Mouse (Mus musculus) hindbrain, embryonic 12.5 days (tissue): ENCODE measurements around the gene Nup62. TPM values are rescaled to one million over a fixed set of nuclear protein-coding genes. Genes with fewer than 3 reads are reported as not detected.
"Not testable (repeated sequence)": the region's sequence is repeated elsewhere in the genome, so short reads cannot be mapped to it uniquely, and the experiment has no call there.

Source experiments
- ATAC-seq: fragments of 200-750 bp; cut with Nextera tagmentation; 2 replicates; pipeline ENCODE4 v1.8.0; 2017; ENCODE audit warnings: moderate TSS enrichment; ENCODE audit not compliant: low FRiP score
- H3K27ac ChIP-seq: fragments of 300-500 bp; sonication (generic); 2 replicates; pipeline ENCODE4 v1.5.1; 2016; ENCODE audit warnings: mild to moderate bottlenecking
- H3K27me3 ChIP-seq: fragments of 300-500 bp; sonication (generic); 2 replicates; pipeline ENCODE4 v1.6.1; 2016; ENCODE audit warnings: mild to moderate bottlenecking
- H3K36me3 ChIP-seq: fragments of 300-500 bp; sonication (generic); 2 replicates; pipeline ENCODE4 v1.6.1; 2016; ENCODE audit warnings: mild to moderate bottlenecking
- H3K4me1 ChIP-seq: fragments of 300-500 bp; sonication (generic); 2 replicates; pipeline ENCODE4 v1.6.1; 2016
- H3K4me2 ChIP-seq: fragments of 300-500 bp; sonication (generic); replicated peaks from 2 replicates; pipeline ENCODE4 v1.6.1; 2016; ENCODE audit warnings: mild to moderate bottlenecking
- H3K4me3 ChIP-seq: fragments of 300-500 bp; sonication (generic); 2 replicates; pipeline ENCODE4 v1.5.1; 2016; ENCODE audit warnings: mild to moderate bottlenecking
- H3K9ac ChIP-seq: fragments of 300-500 bp; sonication (generic); 2 replicates; pipeline ENCODE4 v1.6.1; 2016; ENCODE audit warnings: mild to moderate bottlenecking, moderate library complexity
- H3K9me3 ChIP-seq: fragments of 300-500 bp; sonication (generic); replicated peaks from 2 replicates; pipeline ENCODE4 v1.6.1; 2016; ENCODE audit warnings: mild to moderate bottlenecking
- WGBS: fragments of 180-500 bp; shearing (Covaris S2); methylation state at CpG from one replicate; pipeline ENCODE4 v1.1.7; 2016; 5-methylcytosine and 5-hydroxymethylcytosine counted together
- microRNA counts: library from miRNA; unstranded; fragments of <30 nt; microRNA quantifications from one replicate; lab custom pipeline; 2017
- microRNA-seq: library from miRNA; unstranded; fragments of <30 nt; microRNA quantifications from one replicate; pipeline ENCODE4, GENCODE M21; 2017
- polyA plus RNA-seq: library from polyadenylated mRNA; unstranded; fragments of >200 nt; fragmentation: Nextera tagmentation; extraction: Ambion mirVana; gene quantifications from 2 replicates; pipeline ENCODE4 v1.2.1, GENCODE M21; 2016

Nup62 gene
- polyA plus RNA-seq, 1 experiment from 2014 or later = 69.8 TPM

DNA sequence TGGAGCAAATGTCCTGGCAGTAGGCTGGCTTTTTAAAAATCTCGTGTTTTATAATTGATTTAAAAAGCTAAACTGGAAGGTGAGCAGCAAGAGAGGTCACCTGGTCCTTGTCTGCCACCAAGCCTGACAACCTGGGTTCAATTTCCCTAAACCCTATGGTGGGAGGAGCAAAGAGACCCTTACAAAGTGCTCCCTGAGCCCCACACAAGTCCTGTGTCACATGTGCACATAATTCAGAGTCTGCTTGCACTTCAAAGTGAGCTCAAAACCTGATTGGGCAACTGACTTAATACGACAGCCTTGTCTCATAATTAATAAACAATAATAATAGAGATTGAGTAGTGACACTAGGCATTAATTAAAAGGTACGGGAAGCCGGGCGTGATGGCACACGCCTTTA lies 54.7 kb downstream of the Nup62 start:
- H3K27me3 ChIP-seq = no peaks in the 10 kb centered on the region
- WGBS = 80% methylated on average over 6 of the region's 6 CpGs
- H3K27ac ChIP-seq = peak overlapping the region; percentile 100
- H3K4me3 ChIP-seq = peak overlapping the region; percentile 97
- ATAC-seq = no peak
- H3K4me1 ChIP-seq = peaks cover 41% of the 10 kb centered on the region
- peaks cover 18% of the 10 kb centered on the region for H3K36me3 ChIP-seq
- peak overlapping the region; percentile 36; the same call in 1 of the 2 replicates for H3K9ac ChIP-seq
- H3K4me2 ChIP-seq = peak overlapping the region; percentile 98
- H3K9me3 ChIP-seq = no peaks in the 10 kb centered on the region

DNA sequence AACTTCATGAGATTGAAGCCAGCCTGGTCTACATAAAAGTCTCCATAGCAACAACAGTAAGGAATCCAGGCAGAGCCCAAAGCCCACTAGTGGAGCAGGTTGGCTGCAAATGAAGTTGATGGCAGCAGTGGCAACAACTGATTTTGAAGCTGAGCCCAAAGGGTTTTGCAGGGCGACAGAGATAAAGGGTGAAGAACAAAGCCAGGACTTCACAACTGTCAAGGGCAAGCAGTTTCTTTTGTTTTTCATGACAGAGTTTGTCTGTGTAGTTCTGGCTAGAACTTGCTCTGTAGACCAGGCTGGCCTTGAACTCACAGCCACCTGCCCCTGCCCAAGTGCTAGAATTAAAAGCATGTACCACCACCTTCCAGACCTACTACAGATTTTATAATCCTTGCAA lies 55.3 kb downstream of the Nup62 start:
- WGBS = 38% methylated on average over 1 of the region's 1 CpGs

DNA sequence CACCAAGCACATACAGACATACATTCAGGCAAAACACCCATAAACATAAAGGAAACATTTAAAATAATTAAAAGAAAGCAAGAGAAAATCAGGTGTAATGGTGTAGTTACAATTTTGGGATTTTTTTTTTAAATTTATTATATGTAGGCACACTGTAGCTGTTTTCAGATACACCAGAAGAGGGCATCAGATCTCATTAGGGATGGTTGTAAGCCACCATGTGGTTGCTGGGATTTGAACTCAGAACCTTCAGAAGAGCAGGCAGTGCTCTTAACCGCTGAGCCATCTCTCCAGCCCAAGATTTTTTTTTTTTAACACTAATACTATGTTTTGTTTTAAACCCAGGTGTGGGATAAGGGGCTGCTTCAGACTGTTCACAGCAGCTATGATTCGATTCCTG lies 55.9 kb downstream of the Nup62 start:
- WGBS = 89% methylated on average over 2 of the region's 2 CpGs
- H3K9me3 ChIP-seq, H3K9ac ChIP-seq, H3K4me2 ChIP-seq, ATAC-seq, H3K27me3 ChIP-seq, H3K4me3 ChIP-seq: not testable (repeated sequence)
- Histone ChIP-seq H3K36me3 (peaks cover 17% of the 10 kb centered on the region), H3K4me1 (peaks cover 29% of the 10 kb centered on the region), H3K27ac (0 out of 2 replicates have a peak overlapping the region, but pooled peaks have one; percentile 40)

More for the DNA sequence above, 55.3 kb downstream of the Nup62 start:
- Histone ChIP-seq H3K9ac (no peak overlapping the region), H3K4me1 (peaks cover 35% of the 10 kb centered on the region), H3K27ac (peak overlapping the region; percentile 40), H3K36me3 (peaks cover 17% of the 10 kb centered on the region), H3K9me3 (no peaks in the 10 kb centered on the region), H3K4me2 (no peak overlapping the region), H3K4me3 (no peak overlapping the region), H3K27me3 (no peaks in the 10 kb centered on the region)
- ATAC-seq = no peak

- no peak for ATAC-seq
- Histone ChIP-seq H3K4me2 (no peak overlapping the region), H3K36me3 (peaks cover 75% of the 10 kb centered on the region), H3K27ac (no peak overlapping the region), H3K27me3 (no peaks in the 10 kb centered on the region), H3K9me3 (no peaks in the 10 kb centered on the region), H3K4me1 (no peaks in the 10 kb centered on the region), H3K9ac (no peak overlapping the region), H3K4me3 (no peak overlapping the region)
- 89% methylated on average over 14 of the region's 14 CpGs for WGBS
These were observed 61.9 kb downstream of the Nup62 start for GRCm38 (mm10) chr7:44877833-44878232.

MicroRNAs encoded within 50 kb of the gene (microRNA counts, 519-probe panel; counts per million panel counts)
- microRNA mmu-miR-707 (lab: Ali Mortazavi, UCI) = 470 counts per million, percentile 58 among the panel's probes with 10 or more counts

Small RNA genes lying within 50 kb of the gene (microRNA-seq; reads per million reads assigned to microRNA genes)
- gene Mir707 = not detected

Other genes starting within 250 kb of the Nup62 start
- gene Napsa, start 243.7 kb upstream of the Nup62 start, polyA plus RNA-seq = 0.87 and 1.2 TPM in 2 replicates
- 3.4 and 3.8 TPM in 2 replicates for gene Kcnc3, start 225.4 kb upstream of the Nup62 start, polyA plus RNA-seq
- 3.9 and 4.3 TPM in 2 replicates for gene Myh14, start 145.2 kb upstream of the Nup62 start, polyA plus RNA-seq
- not detected in 2 replicates for gene Izumo2, start 107.3 kb upstream of the Nup62 start, polyA plus RNA-seq
- 32.7 and 34.0 TPM in 2 replicates for gene Vrk3, start 67.7 kb upstream of the Nup62 start, polyA plus RNA-seq
- 2.3 and 2.8 TPM in 2 replicates for gene Zfp473, start 65.0 kb upstream of the Nup62 start, polyA plus RNA-seq
- 1.8 and 2.5 TPM in 2 replicates for gene Il4i1, start 299 bp downstream of the Nup62 start, polyA plus RNA-seq
- 3.9 and 4.6 TPM in 2 replicates for gene Atf5, start 570 bp downstream of the Nup62 start, polyA plus RNA-seq
- 99.3 and 101 TPM in 2 replicates for gene Akt1s1, start 32.9 kb downstream of the Nup62 start, polyA plus RNA-seq
- gene Tbc1d17, start 33.0 kb downstream of the Nup62 start, polyA plus RNA-seq = 103 and 110 TPM in 2 replicates
- gene Pnkp, start 41.1 kb downstream of the Nup62 start, polyA plus RNA-seq = 34.7 and 35.1 TPM in 2 replicates
- gene Ptov1, start 53.7 kb downstream of the Nup62 start, polyA plus RNA-seq = 606 and 662 TPM in 2 replicates
- 153 and 155 TPM in 2 replicates for gene Med25, start 76.6 kb downstream of the Nup62 start, polyA plus RNA-seq
- gene Fuz, start 80.0 kb downstream of the Nup62 start, polyA plus RNA-seq = 19.1 and 22.7 TPM in 2 replicates
- 103 and 107 TPM in 2 replicates for gene Ap2a1, start 113.4 kb downstream of the Nup62 start, polyA plus RNA-seq
- not detected in 2 replicates for gene Tsks, start 127.1 kb downstream of the Nup62 start, polyA plus RNA-seq
- 42.8 and 44.2 TPM in 2 replicates for gene Cpt1c, start 158.8 kb downstream of the Nup62 start, polyA plus RNA-seq
- gene Prmt1, start 170.5 kb downstream of the Nup62 start, polyA plus RNA-seq = 551 and 566 TPM in 2 replicates
- 62.7 and 74.3 TPM in 2 replicates for gene Irf3, start 181.6 kb downstream of the Nup62 start, polyA plus RNA-seq
- gene Bcl2l12, start 182.6 kb downstream of the Nup62 start, polyA plus RNA-seq = 46.7 and 46.8 TPM in 2 replicates
- 50.6 and 52.4 TPM in 2 replicates for gene Scaf1, start 200.3 kb downstream of the Nup62 start, polyA plus RNA-seq
- gene Rras, start 201.9 kb downstream of the Nup62 start, polyA plus RNA-seq = 22.6 and 23.2 TPM in 2 replicates
- gene Prr12, start 236.8 kb downstream of the Nup62 start, polyA plus RNA-seq = 10.9 and 14.0 TPM in 2 replicates
- 55.9 and 60.0 TPM in 2 replicates for gene Nosip, start 246.3 kb downstream of the Nup62 start, polyA plus RNA-seq
- 17.8 and 18.0 TPM in 2 replicates for gene Prrg2, start 246.6 kb downstream of the Nup62 start, polyA plus RNA-seq